Mouse (Mus musculus): ENCODE results near the gene Gorab. TPM values are rescaled to one million over a fixed set of nuclear protein-coding genes. Genes with fewer than 3 reads are reported as not detected.

Gorab gene
- polyA plus RNA-seq, 1 experiment from 2014 or later = 23.8 TPM

DNA sequence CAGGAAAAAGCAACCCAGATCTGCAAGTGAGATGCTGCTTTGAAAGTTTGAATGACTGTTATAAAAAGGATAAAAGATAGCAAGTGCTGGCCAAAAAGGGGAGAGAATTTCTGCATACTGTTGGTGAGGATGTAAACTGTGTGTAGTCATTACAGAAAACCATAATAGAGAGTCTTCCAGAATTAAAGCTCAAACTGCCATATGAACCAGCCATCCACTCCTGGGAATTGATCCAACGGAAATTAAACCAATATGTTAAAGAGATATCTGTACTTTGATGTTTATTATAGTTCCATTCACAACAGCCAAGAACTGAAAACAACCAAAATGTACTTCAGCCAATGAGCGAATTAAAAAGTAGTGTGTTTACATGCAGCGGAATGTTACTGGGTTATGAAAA, 52.5 kb downstream of the Gorab start:
- Histone ChIP-seq H3K4me1 (replicated peaks) (no peaks in the 10 kb centered on the region), H3K27me3 (no peaks in the 10 kb centered on the region), H3K9me3 (no peaks in the 10 kb centered on the region), H3K4me3 (no peak overlapping the region), H3K4me2 (no peak overlapping the region), H3K36me3 (no peaks in the 10 kb centered on the region), H3K9ac (no peak overlapping the region), H3K27ac (no peak overlapping the region)
- ATAC-seq (ENCODE audit: low FRiP score) = no peak
- WGBS = 91% methylated on average over 3 of the region's 3 CpGs

DNA sequence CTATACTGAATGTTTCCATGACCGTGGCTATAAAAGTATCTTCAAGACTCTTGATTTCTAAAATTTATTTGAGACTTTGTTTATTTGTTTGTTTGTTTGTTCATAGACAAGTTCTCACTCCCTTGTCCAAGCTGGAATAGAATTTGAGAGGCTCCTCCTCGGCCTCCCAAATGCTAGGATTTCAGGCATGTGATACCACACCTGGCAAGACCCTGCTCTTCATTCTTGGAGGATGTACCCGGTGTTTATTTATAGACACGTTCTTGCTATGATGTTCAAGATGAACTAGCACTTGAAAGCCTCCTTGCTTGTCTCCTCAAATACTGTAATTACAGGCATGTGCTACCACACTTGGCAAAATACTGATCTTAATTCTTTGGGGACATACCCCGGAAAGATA, 57.9 kb downstream of the Gorab start:
- H3K27me3 ChIP-seq = no peaks in the 10 kb centered on the region
- 83% methylated on average over 5 of the region's 5 CpGs for WGBS
- no peak overlapping the region for H3K27ac ChIP-seq
- H3K9me3 ChIP-seq = no peaks in the 10 kb centered on the region
- no peak overlapping the region for H3K4me3 ChIP-seq
- ATAC-seq (ENCODE audit: low FRiP score) = no peak
- no peaks in the 10 kb centered on the region for H3K36me3 ChIP-seq
- no peaks in the 10 kb centered on the region for H3K4me1 ChIP-seq (replicated peaks)
- no peak overlapping the region for H3K4me2 ChIP-seq
- no peak overlapping the region for H3K9ac ChIP-seq

DNA sequence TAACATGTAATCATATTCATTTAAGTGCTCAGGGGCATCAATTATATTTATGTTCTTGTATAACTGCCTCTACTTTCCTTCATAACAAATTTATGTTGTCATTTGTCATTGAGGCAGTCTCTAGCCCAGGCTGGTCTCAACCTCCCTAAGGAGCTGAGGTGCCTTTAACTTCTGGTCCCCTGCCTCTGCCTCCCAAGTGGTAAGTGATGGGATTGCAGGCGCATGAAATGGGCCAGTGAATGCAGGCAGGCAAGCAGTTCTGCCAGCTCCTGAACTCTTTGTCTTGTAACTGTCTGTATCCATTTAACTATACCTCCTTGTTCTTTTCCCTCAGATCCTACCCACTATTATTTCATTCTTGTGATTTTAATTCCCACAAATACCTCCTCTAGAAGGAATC, 58.5 kb downstream of the Gorab start:
- H3K36me3 ChIP-seq = no peaks in the 10 kb centered on the region
- H3K9ac ChIP-seq = no peak overlapping the region
- ATAC-seq (ENCODE audit: low FRiP score) = no peak
- H3K27me3 ChIP-seq = no peaks in the 10 kb centered on the region
- no peaks in the 10 kb centered on the region for H3K9me3 ChIP-seq
- H3K4me3 ChIP-seq = no peak overlapping the region
- no peak overlapping the region for H3K27ac ChIP-seq
- no peak overlapping the region for H3K4me2 ChIP-seq
- 30% methylated on average over 1 of the region's 1 CpGs for WGBS
- H3K4me1 ChIP-seq (replicated peaks) = no peaks in the 10 kb centered on the region

DNA sequence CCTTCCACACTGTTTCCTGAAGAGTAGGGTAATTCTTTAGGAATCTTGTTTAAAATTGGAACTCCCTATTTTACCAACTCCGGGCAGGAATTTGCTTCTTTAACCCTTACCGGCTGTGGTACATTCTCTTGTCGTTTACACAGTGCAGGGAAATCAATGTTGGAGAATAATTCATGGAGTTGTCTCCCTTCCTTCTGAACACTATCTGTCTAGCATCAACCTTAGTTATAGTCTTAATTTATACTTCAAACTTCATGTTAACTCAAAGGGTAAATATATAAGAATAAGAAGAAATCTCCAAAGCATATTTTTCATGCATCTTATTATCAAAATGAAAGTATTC, 64.3 kb downstream of the Gorab start:
- no peak overlapping the region for H3K4me2 ChIP-seq
- H3K36me3 ChIP-seq = no peaks in the 10 kb centered on the region
- H3K4me3 ChIP-seq = no peak overlapping the region
- H3K27me3 ChIP-seq = no peaks in the 10 kb centered on the region
- no peak for ATAC-seq (ENCODE audit: low FRiP score)
- H3K9ac ChIP-seq = no peak overlapping the region
- 63% methylated on average over 3 of the region's 3 CpGs for WGBS
- H3K27ac ChIP-seq = no peak overlapping the region
- no peaks in the 10 kb centered on the region for H3K9me3 ChIP-seq
- no peaks in the 10 kb centered on the region for H3K4me1 ChIP-seq (replicated peaks)

DNA sequence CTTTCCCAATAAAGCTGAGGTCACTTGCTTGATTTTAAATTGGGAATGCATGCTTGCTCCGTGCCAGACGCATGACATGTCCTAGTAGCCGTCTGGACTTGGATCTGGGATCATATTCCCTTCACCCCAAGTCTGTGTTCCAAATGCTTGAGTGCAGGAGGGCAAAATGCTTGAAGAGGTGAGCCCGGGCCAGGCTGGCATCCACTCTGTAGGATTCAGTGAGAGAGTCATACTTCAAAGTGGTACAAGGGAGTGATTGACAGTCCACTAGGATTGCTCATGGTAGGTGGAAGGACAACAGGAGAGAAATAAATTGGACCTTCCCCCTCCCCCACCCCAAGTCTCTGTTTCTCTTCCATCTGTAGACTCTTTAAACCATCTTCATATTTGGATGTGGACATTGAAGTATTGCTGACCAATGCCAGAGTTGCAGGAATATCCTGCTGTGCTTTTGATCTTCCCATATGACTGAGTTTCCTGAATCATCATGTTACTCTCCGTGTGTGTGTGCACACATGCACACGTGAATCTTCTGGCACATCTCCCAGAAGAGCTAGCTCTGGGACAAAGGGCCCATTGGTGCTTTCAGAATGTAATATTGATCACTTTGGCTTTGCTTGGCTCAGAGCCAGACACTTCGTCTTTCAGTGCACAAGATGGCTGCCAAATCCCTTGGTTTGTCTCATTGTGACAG, 64.8 kb downstream of the Gorab start:
- no peak overlapping the region for H3K4me2 ChIP-seq
- no peak overlapping the region for H3K9ac ChIP-seq
- H3K27me3 ChIP-seq = no peaks in the 10 kb centered on the region
- no peak overlapping the region for H3K4me3 ChIP-seq
- ATAC-seq (ENCODE audit: low FRiP score) = peak; percentile 84
- H3K27ac ChIP-seq = no peak overlapping the region
- no peaks in the 10 kb centered on the region for H3K4me1 ChIP-seq (replicated peaks)
- WGBS = 55% methylated on average over 7 of the region's 7 CpGs
- no peaks in the 10 kb centered on the region for H3K9me3 ChIP-seq
- no peaks in the 10 kb centered on the region for H3K36me3 ChIP-seq

DNA sequence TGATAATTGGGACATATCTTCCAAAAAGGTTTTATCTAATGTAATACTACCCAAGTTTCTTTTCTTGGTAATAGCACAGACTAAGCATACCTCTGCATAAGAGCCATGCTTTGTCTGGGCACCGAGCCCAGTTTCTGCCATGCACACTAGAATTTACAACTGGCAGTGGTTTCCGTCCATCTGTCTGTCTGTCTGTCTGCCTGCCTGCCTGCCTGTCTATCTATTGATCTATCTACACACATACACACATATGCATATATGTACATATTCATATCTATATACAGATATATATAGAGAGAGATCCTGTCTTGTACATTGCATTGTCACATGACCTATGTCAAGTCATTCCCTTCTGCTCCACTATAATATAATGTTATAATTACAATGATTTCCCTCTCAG, 65.6 kb downstream of the Gorab start:
- H3K9ac ChIP-seq = no peak overlapping the region
- no peaks in the 10 kb centered on the region for H3K27me3 ChIP-seq
- H3K4me1 ChIP-seq (replicated peaks) = no peaks in the 10 kb centered on the region
- no peaks in the 10 kb centered on the region for H3K9me3 ChIP-seq
- H3K27ac ChIP-seq = no peak overlapping the region
- no peak overlapping the region for H3K4me3 ChIP-seq
- H3K4me2 ChIP-seq = no peak overlapping the region
- 75% methylated on average over 2 of the region's 2 CpGs for WGBS
- no peak for ATAC-seq (ENCODE audit: low FRiP score)
- H3K36me3 ChIP-seq = no peaks in the 10 kb centered on the region

Other genes starting within 250 kb of the Gorab start
- gene Prrx1, start 90.0 kb downstream of the Gorab start, polyA plus RNA-seq (2015; fragmentation: Nextera tagmentation; extraction: Ambion mirVana) = 6.4 and 10.6 TPM in 2 replicates

Measured in hindbrain, embryonic 13.5 days (tissue).